Mouse (Mus musculus) MEL (cell line): Measurements from ENCODE around the gene Mmel1. TPM values are rescaled to one million over a fixed set of nuclear protein-coding genes. Genes with fewer than 3 reads are reported as not detected.

ENCODE experiments used
- DNase-seq: peaks from one replicate; pipeline ENCODE4 v3.0.0; 2011; ENCODE audit warnings: low read depth, low spot score
- H3K27ac ChIP-seq: 2 replicates; pipeline ENCODE4 v1.5.1; 2012; ENCODE audit warnings: low read depth, mild to moderate bottlenecking, control low read depth, low read length, moderate library complexity; ENCODE audit not compliant: control insufficient read depth
- H3K27me3 ChIP-seq, 2 experiments: fragments of 150-350 bp in 1 of 2; sonication (generic) in 1 of 2; 2 replicates each; pipeline ENCODE4 v1.6.1; 2012; ENCODE audit warnings: low read length in 2 of 2, mild to moderate bottlenecking in 2 of 2, improper control_type of control experiment in 1 of 2, moderate library complexity in 1 of 2; ENCODE audit not compliant: insufficient read depth in 2 of 2, control insufficient read depth in 1 of 2
- H3K36me3 ChIP-seq, 2 experiments: 2 replicates each; pipeline ENCODE4 v1.6.1; 2012 to 2014; ENCODE audit warnings: low read length in 2 of 2, improper control_type of control experiment in 1 of 2, inconsistent platforms in 1 of 2, mild to moderate bottlenecking in 1 of 2; ENCODE audit not compliant: insufficient read depth in 2 of 2, control insufficient read depth in 1 of 2
- H3K4me1 ChIP-seq, 2 experiments: fragments of 150-350 bp in 1 of 2; sonication (generic) in 1 of 2; 2 replicates each; pipeline ENCODE4 v1.6.1; 2012; ENCODE audit warnings: low read length in 2 of 2, improper control_type of control experiment in 1 of 2, mild to moderate bottlenecking in 1 of 2; ENCODE audit not compliant: insufficient read depth in 2 of 2, control insufficient read depth in 1 of 2
- H3K4me3 ChIP-seq, 2 experiments: fragments of 150-350 bp in 1 of 2; sonication (generic) in 1 of 2; 2 replicates each; pipeline ENCODE4 v1.5.1; 2012; ENCODE audit warnings: low read depth in 2 of 2, low read length in 2 of 2, mild to moderate bottlenecking in 2 of 2, moderate library complexity in 2 of 2, control low read depth in 1 of 2, improper control_type of control experiment in 1 of 2; ENCODE audit not compliant: control insufficient read depth in 1 of 2, insufficient read depth in 1 of 2
- H3K79me2 ChIP-seq: 2 replicates; pipeline ENCODE4 v1.6.1; 2012; ENCODE audit warnings: mild to moderate bottlenecking, low read length, moderate library complexity; ENCODE audit not compliant: control insufficient read depth, poor library complexity, insufficient read depth
- H3K9ac ChIP-seq: 2 replicates; pipeline ENCODE4 v1.6.1; 2012; ENCODE audit warnings: low read depth, mild to moderate bottlenecking, control low read depth, low read length, moderate library complexity; ENCODE audit not compliant: control insufficient read depth, poor library complexity, severe bottlenecking
- H3K9me3 ChIP-seq: fragments of 150-350 bp; sonication (generic); replicated peaks from 2 replicates; pipeline ENCODE4 v1.6.1; 2012; ENCODE audit warnings: mild to moderate bottlenecking, low read length, improper control_type of control experiment, moderate library complexity; ENCODE audit not compliant: insufficient read depth
- BHLHE40 ChIP-seq: IDR thresholded peaks from 2 replicates; pipeline ENCODE4 v1.6.1; 2012; ENCODE audit warnings: low read depth, mild to moderate bottlenecking, inconsistent platforms, low read length, improper control_type of control experiment, borderline replicate concordance
- ELF1 ChIP-seq: IDR thresholded peaks from 2 replicates; pipeline ENCODE4 v1.6.1; 2014; ENCODE audit warnings: low read depth, mild to moderate bottlenecking, inconsistent platforms, low read length, improper control_type of control experiment, moderate library complexity
- EP300 ChIP-seq, 2 experiments: IDR thresholded peaks; 2 replicates each; pipeline ENCODE4 v1.6.1; 2011; ENCODE audit warnings: improper control_type of control experiment in 2 of 2, low read length in 2 of 2, low read depth in 1 of 2, mild to moderate bottlenecking in 1 of 2
- ETS1 ChIP-seq: IDR thresholded peaks from 2 replicates; pipeline ENCODE4 v1.6.1; 2012; ENCODE audit warnings: low read depth, mild to moderate bottlenecking, inconsistent platforms, low read length, improper control_type of control experiment, moderate library complexity
- GABPA ChIP-seq: IDR thresholded peaks from 2 replicates; pipeline ENCODE4 v1.6.1; 2012; ENCODE audit warnings: low read depth, mild to moderate bottlenecking, inconsistent platforms, low read length, improper control_type of control experiment, moderate library complexity
- GATA1 ChIP-seq: IDR thresholded peaks from 2 replicates; pipeline ENCODE4 v1.6.1; 2011; ENCODE audit warnings: low read depth, low read length, improper control_type of control experiment
- JUND ChIP-seq: IDR thresholded peaks from 2 replicates; pipeline ENCODE4 v1.6.1; 2011; ENCODE audit warnings: low read depth, mild to moderate bottlenecking, improper control_type of control experiment, low read length
- KAT2A ChIP-seq: conservative IDR thresholded peaks from 2 replicates; pipeline ENCODE4 v1.6.1; 2012; ENCODE audit warnings: low read depth, low read length, improper control_type of control experiment, inconsistent platforms
- MXI1 ChIP-seq: IDR thresholded peaks from 2 replicates; pipeline ENCODE4 v1.6.1; 2011; ENCODE audit warnings: mild to moderate bottlenecking, low read depth, low read length, improper control_type of control experiment
- MYB ChIP-seq: IDR thresholded peaks from 2 replicates; pipeline ENCODE4 v1.6.1; 2011; ENCODE audit warnings: mild to moderate bottlenecking, low read depth, low read length, improper control_type of control experiment
- POLR2A ChIP-seq, 2 experiments: IDR thresholded peaks; 2 replicates each; pipeline ENCODE4 v1.6.1; 2011 to 2012; ENCODE audit warnings: low read length in 2 of 2, mild to moderate bottlenecking in 2 of 2, control low read depth in 1 of 2, improper control_type of control experiment in 1 of 2, low read depth in 1 of 2, moderate library complexity in 1 of 2; ENCODE audit not compliant: control insufficient read depth in 1 of 2, insufficient read depth in 1 of 2, poor library complexity in 1 of 2
- POLR2AphosphoS2 ChIP-seq: IDR thresholded peaks from 2 replicates; pipeline ENCODE4 v1.6.1; 2011; ENCODE audit warnings: low read length, improper control_type of control experiment
- TAL1 ChIP-seq: IDR thresholded peaks from 2 replicates; pipeline ENCODE4 v1.6.1; 2012; ENCODE audit warnings: mild to moderate bottlenecking, inconsistent platforms, low read length, moderate library complexity, mixed read lengths
- TBP ChIP-seq: IDR thresholded peaks from 2 replicates; pipeline ENCODE4 v1.8.0; 2011; ENCODE audit warnings: low read depth, low read length, improper control_type of control experiment
- USF1 ChIP-seq: IDR thresholded peaks from 2 replicates; pipeline ENCODE4 v1.6.1; 2014; ENCODE audit warnings: low read depth, mild to moderate bottlenecking, inconsistent platforms, low read length, improper control_type of control experiment, moderate library complexity
- ZMIZ1 ChIP-seq: IDR thresholded peaks from 2 replicates; pipeline ENCODE4 v1.6.1; 2012; ENCODE audit warnings: low read depth, mild to moderate bottlenecking, inconsistent platforms, low read length, improper control_type of control experiment, moderate library complexity
- polyA plus RNA-seq, 2 experiments: library from polyadenylated mRNA; stranded (reverse) in 1 of 2; unstranded in 1 of 2; fragments of >175 nt in 1 of 2; fragments of >200 nt in 1 of 2; gene quantifications; 2 replicates each; pipeline versions ENCODE4 v1.2.1 to v1.2.4; 2012; ENCODE audit warnings: low replicate concordance in 2 of 2, low read depth in 1 of 2; ENCODE audit not compliant: insufficient read length in 2 of 2, insufficient read depth in 1 of 2, missing spikeins in 1 of 2
- total RNA-seq: library from RNA; depleted of rRNA; stranded (reverse); fragments of 300-350 nt; gene quantifications from 2 replicates; pipeline ENCODE4 v1.2.3, GENCODE M21; 2012

Gene Mmel1
- total and polyA plus RNA-seq, 3 experiments: 0.07 to 0.08 TPM; not detected in 1

- Histone ChIP-seq H3K9me3 (no peaks in the 10 kb centered on the region), H3K9ac (no peak overlapping the region), H3K36me3 (peaks cover 0 to 4% of the 10 kb centered on the region in 2 experiments; a peak in 2 of 4 replicates), H3K27me3 (no peaks in the 10 kb centered on the region), H3K4me1 (peaks cover 4 to 5% of the 10 kb centered on the region in 2 experiments), H3K4me3 (no peak overlapping the region), H3K27ac (no peak overlapping the region), H3K79me2 (no peaks in the 10 kb centered on the region)
- TF ChIP-seq MYB (no peak), TBP (peak; percentile 63; the same call in 1 of the 2 replicates), MXI1 (no peak), GABPA (no peak), TAL1 (no peak), KAT2A (no peak), ELF1 (no peak), USF1 (no peak), ETS1 (no peak)
- DNase-seq: no peak
Observed at GRCm38 (mm10) chr4:154916662-154917061, 47.3 kb downstream of the Mmel1 start.

GRCm38 (mm10) chr4:154922291-154922690 is 52.9 kb downstream of the Mmel1 start:
- no peak for DNase-seq
- no peaks in the 10 kb centered on the region for H3K9me3 ChIP-seq
- H3K27ac ChIP-seq: no peak overlapping the region
- H3K4me1 ChIP-seq: peaks cover 0 to 9% of the 10 kb centered on the region in 2 experiments; a peak in 2 of 4 replicates
- no peaks in the 10 kb centered on the region; the same call in 1 of the 2 replicates for H3K79me2 ChIP-seq
- TF ChIP-seq JUND: no peak
- H3K27me3 ChIP-seq: no peaks in the 10 kb centered on the region
- H3K4me3 ChIP-seq: no peak overlapping the region
- no peaks in the 10 kb centered on the region for H3K36me3 ChIP-seq
- H3K9ac ChIP-seq: no peak overlapping the region

- TF ChIP-seq POLR2A (IDR thresholded peaks at IDR 0.05; ENCODE audit: control insufficient read depth in 1 of 2, insufficient read depth in 1 of 2, low read depth in 1 of 2, low read length in 2 of 2, poor library complexity in 1 of 2): no peak
- no peak for TF ChIP-seq EP300 (IDR thresholded peaks at IDR 0.05; ENCODE audit: low read depth in 1 of 2, low read length in 2 of 2)
- no peak for TF ChIP-seq GATA1
- TF ChIP-seq JUND: no peak
- no peak for TF ChIP-seq ZMIZ1
- TF ChIP-seq MXI1: no peak
- no peak for TF ChIP-seq BHLHE40
- TF ChIP-seq POLR2AphosphoS2: no peak
- Histone ChIP-seq H3K79me2 (no peaks in the 10 kb centered on the region; the same call in 1 of the 2 replicates), H3K9me3 (no peaks in the 10 kb centered on the region), H3K36me3 (no peaks in the 10 kb centered on the region), H3K27ac (no peak overlapping the region), H3K4me1 (peaks cover 0 to 10% of the 10 kb centered on the region in 2 experiments; a peak in 2 of 4 replicates), H3K27me3 (no peaks in the 10 kb centered on the region), H3K9ac (no peak overlapping the region), H3K4me3 (no peak overlapping the region)
- no peak for DNase-seq
Observed at GRCm38 (mm10) chr4:154922931-154923330, 53.5 kb downstream of the Mmel1 start.
